Mouse (Mus musculus) adrenal gland, adult 10 weeks (tissue): ENCODE results near the gene Cyp2a4. TPM values are rescaled to one million over a fixed set of nuclear protein-coding genes. Genes with fewer than 3 reads are reported as not detected.

Source experiments
- polyA plus RNA-seq: library from polyadenylated mRNA; stranded (reverse); fragments of 350-450 nt; fragmentation: Illumina TruSeq; extraction: RNeasy Lipid Tissue Mini Kit (QIAGEN cat#74804); gene quantifications from one replicate; pipeline ENCODE4 v1.2.3, GENCODE M21; 2014; ENCODE audit warnings: low read depth, low replicate concordance

Gene Cyp2a4
- not detected for polyA plus RNA-seq

DNA sequence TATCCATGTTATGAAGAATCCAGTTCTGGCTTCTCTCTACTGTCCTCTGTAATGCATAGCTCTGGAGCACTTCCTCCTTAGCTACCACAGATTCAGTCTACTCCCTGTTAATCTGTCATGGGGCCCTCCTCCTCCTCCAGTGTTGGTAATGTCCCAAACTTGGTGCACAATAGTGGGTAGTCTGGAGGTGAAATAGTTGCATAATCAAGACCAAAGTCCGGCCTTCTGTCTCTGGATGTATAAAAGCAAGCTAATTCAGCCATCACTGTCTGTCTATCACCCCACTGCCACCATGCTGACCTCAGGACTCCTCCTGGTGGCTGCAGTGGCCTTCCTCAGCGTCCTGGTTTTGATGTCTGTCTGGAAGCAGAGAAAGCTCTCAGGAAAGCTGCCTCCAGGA lies at the start of gene Cyp2a4:
Gene Cyp2a4, plus strand, starts transcription at position 244 of the 400 bp plus-strand sequence.

DNA sequence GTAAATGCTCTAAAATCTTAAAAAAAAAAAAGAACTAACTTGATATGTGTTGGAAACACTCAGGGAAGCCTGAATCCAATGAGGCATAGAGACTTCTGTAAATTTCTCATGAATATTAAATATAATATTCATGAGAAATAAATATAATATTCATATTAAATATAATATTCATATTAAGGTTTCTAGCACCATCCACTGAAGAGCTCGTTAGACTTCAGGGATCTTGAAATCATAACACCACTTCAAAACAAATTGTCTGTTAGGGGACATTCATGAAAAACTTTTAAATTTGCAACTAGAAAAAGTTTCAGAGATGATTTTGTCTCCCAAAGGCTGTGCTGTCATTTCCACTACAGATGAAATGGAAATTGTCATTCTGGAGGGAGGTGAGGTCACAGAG lies 46.9 kb upstream of the Cyp2a4 start, which contains the start of gene Vmn1r184:
Gene Vmn1r184, plus strand, starts transcription at position 301 of the 400 bp plus-strand sequence.

Other genes starting within 250 kb of the Cyp2a4 start
- gene Cyp2b13, start 245.7 kb upstream of the Cyp2a4 start, polyA plus RNA-seq, result not detected
- gene Cyp2b9, start 133.8 kb upstream of the Cyp2a4 start, polyA plus RNA-seq, result not detected
- gene Vmn1r184, start 46.8 kb upstream of the Cyp2a4 start, polyA plus RNA-seq, result not detected
- not detected for gene Nlrp9c, start 96.5 kb downstream of the Cyp2a4 start, polyA plus RNA-seq
- gene Nlrp4a, start 127.9 kb downstream of the Cyp2a4 start, polyA plus RNA-seq, result not detected
- gene Nlrp9a, start 227.9 kb downstream of the Cyp2a4 start, polyA plus RNA-seq, result not detected